21 mouse cellular contexts compared by ENCODE assay signal in the genomic region with DNA sequence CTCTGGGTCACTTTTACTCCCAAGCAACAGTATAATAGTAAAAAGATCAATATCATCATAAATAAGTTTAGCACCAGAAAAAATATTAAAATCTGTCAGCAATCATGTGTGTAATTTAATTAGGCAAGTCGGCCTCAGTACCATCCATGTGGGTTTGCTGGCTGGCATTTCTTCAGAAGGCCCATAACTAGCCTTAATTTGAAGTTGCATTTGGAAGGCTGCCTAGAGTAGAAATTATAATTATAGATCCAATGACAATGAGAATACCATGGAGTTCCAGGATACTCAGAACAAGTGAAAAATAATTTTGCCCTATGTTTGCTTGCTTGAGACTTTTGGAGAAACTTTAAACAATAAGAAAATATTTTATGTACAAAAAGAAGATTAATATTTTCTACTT.
DNase-seq lines count a peak whose midpoint lies in the region; ATAC-seq and TF ChIP-seq lines count a peak whose summit lies in the region.
"Had no signal": no experiment of that assay in that cellular context is flagged by ENCODE, and none has a peak within 500 bp of the region (broad histone marks: within the 10 kb centered on the region; RNA-seq: fewer than 3 reads in every experiment).

No protein-coding gene starts in this region.

- intact Hi-C loops in left cerebral cortex, postnatal 25 days (cut with DNase I) = no loop called here
- intact Hi-C loops in left cerebral cortex, postnatal 10 days (cut with DNase I) = no loop called here
- intact Hi-C loops in gastrocnemius, adult 2 months (cut with DNase I) = no loop called here

- H3K36me3 ChIP-seq in hindbrain, postnatal 0 days (ENCODE audit: insufficient read depth, low read length) = no peaks in the 10 kb centered on the region
- H3K36me3 ChIP-seq in hindbrain, embryonic 11.5 days (ENCODE audit: control insufficient read depth, insufficient read depth, low read length) = no peaks in the 10 kb centered on the region
- H3K36me3 ChIP-seq: embryonic facial prominence, embryonic 12.5 days; heart, embryonic 13.5 days; hindbrain, embryonic 12.5 days had no signal

- H3K27ac ChIP-seq in hindbrain, postnatal 0 days = no peak overlapping the region
- no peak overlapping the region for H3K27ac ChIP-seq in hindbrain, embryonic 11.5 days (ENCODE audit: low read depth, low read length)
- no peak overlapping the region for H3K27ac ChIP-seq in gastrocnemius, adult 2 months
- H3K27ac ChIP-seq: embryonic facial prominence, embryonic 12.5 days; forebrain, embryonic 13.5 days; heart, embryonic 13.5 days; hindbrain, embryonic 12.5 days had no signal

- ATAC-seq in hindbrain, postnatal 0 days = no peak
- ATAC-seq in hindbrain, embryonic 11.5 days (ENCODE audit: low FRiP score) = no peak
- ATAC-seq: forebrain, embryonic 13.5 days; hindbrain, embryonic 16.5 days had no signal

- H3K27me3 ChIP-seq in hindbrain, postnatal 0 days (ENCODE audit: insufficient read depth, low read length) = no peaks in the 10 kb centered on the region
- no peaks in the 10 kb centered on the region for H3K27me3 ChIP-seq in hindbrain, embryonic 11.5 days (ENCODE audit: control insufficient read depth, insufficient read depth, low read length)
- H3K27me3 ChIP-seq: CH12.LX; embryonic facial prominence, embryonic 12.5 days; forebrain, embryonic 13.5 days; heart, embryonic 13.5 days; hindbrain, embryonic 12.5 days had no signal

- no peak overlapping the region for H3K4me2 ChIP-seq in hindbrain, postnatal 0 days (ENCODE audit: low read depth, low read length)
- no peak overlapping the region for H3K4me2 ChIP-seq in hindbrain, embryonic 11.5 days (replicated peaks; ENCODE audit: low read depth, low read length)
- H3K4me2 ChIP-seq: embryonic facial prominence, embryonic 12.5 days; forebrain, embryonic 13.5 days; heart, embryonic 13.5 days; hindbrain, embryonic 12.5 days had no signal

- H3K9ac ChIP-seq in hindbrain, postnatal 0 days (replicated peaks; ENCODE audit: low read length) = no peak overlapping the region
- H3K9ac ChIP-seq in hindbrain, embryonic 11.5 days (ENCODE audit: low read depth, low read length) = no peak overlapping the region
- H3K9ac ChIP-seq: embryonic facial prominence, embryonic 12.5 days; forebrain, embryonic 13.5 days; heart, embryonic 13.5 days; hindbrain, embryonic 12.5 days had no signal

- peak; percentile 28 for DNase-seq in hindbrain, postnatal 0 days (ENCODE audit: low spot score)
- no peak for DNase-seq in hindbrain, embryonic 11.5 days (ENCODE audit: low spot score)
- peak; percentile 1 to 3 for DNase-seq in left cerebral cortex, postnatal 25 days (ENCODE audit: low spot score in 2 of 2)
- no peak for DNase-seq in left cerebral cortex, postnatal 10 days (ENCODE audit: extremely low spot score in 1 of 2, low spot score in 2 of 2)
- DNase-seq in brain, adult 2 months (ENCODE audit: low read depth, low spot score) = peak; percentile 29
- no peak for DNase-seq in gastrocnemius, adult 2 months
- DNase-seq: adrenal gland, adult 2 months; adrenal gland, postnatal 25 days; cerebellum, adult 11 months; cerebellum, adult 8-10 months; cerebellum, postnatal 14 days; embryo, embryonic 11 days; gastrocnemius, postnatal 36 days; heart, adult 11 months; heart, postnatal 36 days had no signal

- TF ChIP-seq CTCF in hindbrain, postnatal 0 days (IDR thresholded peaks at IDR 0.05; ENCODE audit: low read depth) = no peak
- TF ChIP-seq CTCF in gastrocnemius, adult 2 months (IDR thresholded peaks at IDR 0.05) = no peak

- no peak overlapping the region for H3K4me3 ChIP-seq in hindbrain, postnatal 0 days (ENCODE audit: low read length)
- H3K4me3 ChIP-seq in hindbrain, embryonic 11.5 days (ENCODE audit: low read depth, low read length) = no peak overlapping the region
- H3K4me3 ChIP-seq in gastrocnemius, adult 2 months = no peak overlapping the region
- H3K4me3 ChIP-seq: embryonic facial prominence, embryonic 12.5 days; forebrain, embryonic 13.5 days; heart, embryonic 13.5 days; hindbrain, embryonic 12.5 days had no signal

- H3K9me3 ChIP-seq in hindbrain, postnatal 0 days (ENCODE audit: low read length) = no peaks in the 10 kb centered on the region
- no peaks in the 10 kb centered on the region for H3K9me3 ChIP-seq in hindbrain, embryonic 11.5 days (ENCODE audit: control insufficient read depth, low read length)
- H3K9me3 ChIP-seq: embryonic facial prominence, embryonic 12.5 days; forebrain, embryonic 13.5 days; heart, embryonic 13.5 days; hindbrain, embryonic 12.5 days had no signal

- no peaks in the 10 kb centered on the region for H3K4me1 ChIP-seq in hindbrain, postnatal 0 days (ENCODE audit: insufficient read depth, low read length)
- H3K4me1 ChIP-seq in hindbrain, embryonic 11.5 days (replicated peaks; ENCODE audit: control insufficient read depth, insufficient read depth, low read length) = no peaks in the 10 kb centered on the region
- H3K4me1 ChIP-seq: embryonic facial prominence, embryonic 12.5 days; forebrain, embryonic 13.5 days; heart, embryonic 13.5 days; hindbrain, embryonic 12.5 days had no signal

- WGBS in hindbrain, postnatal 0 days = 52% methylated on average over 1 of the region's 1 CpGs
- 98% methylated on average over 1 of the region's 1 CpGs for WGBS in hindbrain, embryonic 11.5 days

Comparison
In these comparisons a context has a peak if more than half of its experiments do, and no peak if none do; other contexts are left out.
1. DNase-seq: peak in hindbrain, postnatal 0 days (single experiment), left cerebral cortex, postnatal 25 days (2 of 2) and brain, adult 2 months (single experiment); none in hindbrain, embryonic 11.5 days (single experiment), left cerebral cortex, postnatal 10 days (0 of 2) and gastrocnemius, adult 2 months (single experiment).